Mouse (Mus musculus): ENCODE results near the gene Srgap1. TPM values are rescaled to one million over a fixed set of nuclear protein-coding genes. Genes with fewer than 3 reads are reported as not detected.
"Not testable (repeated sequence)": the region's sequence is repeated elsewhere in the genome, so short reads cannot be mapped to it uniquely, and the experiment has no call there.

The Srgap1 gene
- polyA plus RNA-seq, 1 experiment from 2014 or later, result 3.7 TPM

- Histone ChIP-seq H3K9me3 (ENCODE audit: control insufficient read depth, low read length) (no peaks in the 10 kb centered on the region), H3K4me3 (ENCODE audit: low read length) (no peak overlapping the region)
Measured at GRCm38 (mm10) chr10:121775990-121776389, 271.1 kb downstream of the Srgap1 start.

GRCm38 (mm10) chr10:121773813-121774212 lies 273.3 kb downstream of the Srgap1 start:
- 73% methylated on average over 4 of the region's 4 CpGs for WGBS
- Histone ChIP-seq H3K36me3 (ENCODE audit: control insufficient read depth, insufficient read depth, low read length) (no peaks in the 10 kb centered on the region), H3K4me1 (ENCODE audit: control insufficient read depth, insufficient read depth, low read length) (no peaks in the 10 kb centered on the region), H3K4me2 (ENCODE audit: low read depth, low read length) (no peak overlapping the region), H3K27ac (ENCODE audit: low read length) (no peak overlapping the region), H3K9ac (ENCODE audit: low read depth, low read length) (no peak overlapping the region), H3K4me3 (ENCODE audit: low read length) (no peak overlapping the region), H3K27me3 (replicated peaks; ENCODE audit: control insufficient read depth, insufficient read depth, low read length) (no peaks in the 10 kb centered on the region), H3K9me3 (ENCODE audit: control insufficient read depth, low read length) (no peaks in the 10 kb centered on the region)
- no peak for ATAC-seq

More at GRCm38 (mm10) chr10:121775990-121776389, 271.1 kb downstream of the Srgap1 start:
- Histone ChIP-seq H3K36me3 (ENCODE audit: control insufficient read depth, insufficient read depth, low read length) (no peaks in the 10 kb centered on the region), H3K4me1 (ENCODE audit: control insufficient read depth, insufficient read depth, low read length) (no peaks in the 10 kb centered on the region), H3K27me3 (replicated peaks; ENCODE audit: control insufficient read depth, insufficient read depth, low read length) (no peaks in the 10 kb centered on the region), H3K4me2 (ENCODE audit: low read depth, low read length) (no peak overlapping the region), H3K27ac (ENCODE audit: low read length) (no peak overlapping the region), H3K9ac (ENCODE audit: low read depth, low read length) (no peak overlapping the region)
- 70% methylated on average over 3 of the region's 3 CpGs for WGBS
- no peak for ATAC-seq

- WGBS, result 53% methylated on average over 20 of the region's 20 CpGs
- Histone ChIP-seq H3K4me3 (ENCODE audit: low read length) (no peak overlapping the region), H3K9ac (ENCODE audit: low read depth, low read length) (no peak overlapping the region), H3K9me3 (ENCODE audit: control insufficient read depth, low read length) (no peaks in the 10 kb centered on the region), H3K4me1 (ENCODE audit: control insufficient read depth, insufficient read depth, low read length) (no peaks in the 10 kb centered on the region), H3K27ac (ENCODE audit: low read length) (no peak overlapping the region), H3K36me3 (ENCODE audit: control insufficient read depth, insufficient read depth, low read length) (no peaks in the 10 kb centered on the region), H3K27me3 (replicated peaks; ENCODE audit: control insufficient read depth, insufficient read depth, low read length) (no peaks in the 10 kb centered on the region), H3K4me2 (ENCODE audit: low read depth, low read length) (peak overlapping the region; percentile 37)
- ATAC-seq, result peak; percentile 66
Measured at GRCm38 (mm10) chr10:121770624-121771577, 276.2 kb downstream of the Srgap1 start.

GRCm38 (mm10) chr10:121769711-121770110 lies 277.4 kb downstream of the Srgap1 start:
- 90% methylated on average over 5 of the region's 5 CpGs for WGBS
- ATAC-seq, result no peak
- Histone ChIP-seq H3K27ac (ENCODE audit: low read length) (no peak overlapping the region), H3K4me2 (ENCODE audit: low read depth, low read length) (no peak overlapping the region), H3K27me3 (replicated peaks; ENCODE audit: control insufficient read depth, insufficient read depth, low read length) (no peaks in the 10 kb centered on the region), H3K4me3 (ENCODE audit: low read length) (no peak overlapping the region), H3K9me3 (ENCODE audit: control insufficient read depth, low read length) (no peaks in the 10 kb centered on the region), H3K9ac (ENCODE audit: low read depth, low read length) (no peak overlapping the region), H3K4me1 (ENCODE audit: control insufficient read depth, insufficient read depth, low read length) (no peaks in the 10 kb centered on the region), H3K36me3 (ENCODE audit: control insufficient read depth, insufficient read depth, low read length) (no peaks in the 10 kb centered on the region)

- not testable (repeated sequence) for H3K27ac ChIP-seq (ENCODE audit: low read length); H3K9me3 ChIP-seq (ENCODE audit: control insufficient read depth, low read length); H3K27me3 ChIP-seq (replicated peaks; ENCODE audit: control insufficient read depth, insufficient read depth, low read length); H3K9ac ChIP-seq (ENCODE audit: low read depth, low read length); H3K36me3 ChIP-seq (ENCODE audit: control insufficient read depth, insufficient read depth, low read length); H3K4me1 ChIP-seq (ENCODE audit: control insufficient read depth, insufficient read depth, low read length); H3K4me2 ChIP-seq (ENCODE audit: low read depth, low read length); ATAC-seq; H3K4me3 ChIP-seq (ENCODE audit: low read length)
- 78% methylated on average over 3 of the region's 3 CpGs for WGBS
Measured at GRCm38 (mm10) chr10:121767295-121767694, 279.8 kb downstream of the Srgap1 start.

- 75% methylated on average over 10 of the region's 10 CpGs for WGBS
- ATAC-seq, result no peak
Measured at GRCm38 (mm10) chr10:121765174-121766057, 281.7 kb downstream of the Srgap1 start.

GRCm38 (mm10) chr10:121764469-121765173 lies 282.5 kb downstream of the Srgap1 start:
- no peaks in the 10 kb centered on the region for H3K4me1 ChIP-seq (ENCODE audit: control insufficient read depth, insufficient read depth, low read length)
- H3K27ac ChIP-seq (ENCODE audit: low read length), result no peak overlapping the region
- H3K4me3 ChIP-seq (ENCODE audit: low read length), result no peak overlapping the region
- H3K9me3 ChIP-seq (ENCODE audit: control insufficient read depth, low read length), result no peaks in the 10 kb centered on the region
- H3K4me2 ChIP-seq (ENCODE audit: low read depth, low read length), result no peak overlapping the region
- no peak overlapping the region for H3K9ac ChIP-seq (ENCODE audit: low read depth, low read length)
- no peak for ATAC-seq
- no peaks in the 10 kb centered on the region for H3K27me3 ChIP-seq (replicated peaks; ENCODE audit: control insufficient read depth, insufficient read depth, low read length)
- no peaks in the 10 kb centered on the region for H3K36me3 ChIP-seq (ENCODE audit: control insufficient read depth, insufficient read depth, low read length)
- WGBS, result 85% methylated on average over 13 of the region's 13 CpGs

More at GRCm38 (mm10) chr10:121765174-121766057, 281.7 kb downstream of the Srgap1 start:
- Histone ChIP-seq H3K4me1 (ENCODE audit: control insufficient read depth, insufficient read depth, low read length) (no peaks in the 10 kb centered on the region), H3K4me3 (ENCODE audit: low read length) (no peak overlapping the region), H3K27ac (ENCODE audit: low read length) (no peak overlapping the region), H3K9ac (ENCODE audit: low read depth, low read length) (no peak overlapping the region), H3K27me3 (replicated peaks; ENCODE audit: control insufficient read depth, insufficient read depth, low read length) (no peaks in the 10 kb centered on the region), H3K4me2 (ENCODE audit: low read depth, low read length) (no peak overlapping the region), H3K36me3 (ENCODE audit: control insufficient read depth, insufficient read depth, low read length) (no peaks in the 10 kb centered on the region), H3K9me3 (ENCODE audit: control insufficient read depth, low read length) (no peaks in the 10 kb centered on the region)

GRCm38 (mm10) chr10:121763191-121763590 lies 283.9 kb downstream of the Srgap1 start:
- no peak overlapping the region for H3K27ac ChIP-seq (ENCODE audit: low read length)
- H3K9ac ChIP-seq (ENCODE audit: low read depth, low read length), result no peak overlapping the region
- no peaks in the 10 kb centered on the region for H3K9me3 ChIP-seq (ENCODE audit: control insufficient read depth, low read length)
- H3K4me1 ChIP-seq (ENCODE audit: control insufficient read depth, insufficient read depth, low read length), result no peaks in the 10 kb centered on the region
- 82% methylated on average over 9 of the region's 13 CpGs for WGBS
- ATAC-seq, result no peak
- H3K4me2 ChIP-seq (ENCODE audit: low read depth, low read length), result no peak overlapping the region
- no peaks in the 10 kb centered on the region for H3K27me3 ChIP-seq (replicated peaks; ENCODE audit: control insufficient read depth, insufficient read depth, low read length)
- no peaks in the 10 kb centered on the region for H3K36me3 ChIP-seq (ENCODE audit: control insufficient read depth, insufficient read depth, low read length)
- no peak overlapping the region for H3K4me3 ChIP-seq (ENCODE audit: low read length)

GRCm38 (mm10) chr10:121762141-121762540 lies 285.0 kb downstream of the Srgap1 start:
- no peak overlapping the region for H3K27ac ChIP-seq (ENCODE audit: low read length)
- H3K36me3 ChIP-seq (ENCODE audit: control insufficient read depth, insufficient read depth, low read length), result no peaks in the 10 kb centered on the region
- 80% methylated on average over 9 of the region's 9 CpGs for WGBS

More at GRCm38 (mm10) chr10:121762141-121762540, 285.0 kb downstream of the Srgap1 start:
- Histone ChIP-seq H3K9ac (ENCODE audit: low read depth, low read length) (no peak overlapping the region), H3K4me1 (ENCODE audit: control insufficient read depth, insufficient read depth, low read length) (no peaks in the 10 kb centered on the region), H3K4me2 (ENCODE audit: low read depth, low read length) (no peak overlapping the region), H3K9me3 (ENCODE audit: control insufficient read depth, low read length) (no peaks in the 10 kb centered on the region), H3K4me3 (ENCODE audit: low read length) (no peak overlapping the region), H3K27me3 (replicated peaks; ENCODE audit: control insufficient read depth, insufficient read depth, low read length) (no peaks in the 10 kb centered on the region)
- ATAC-seq, result no peak

All from intestine, embryonic 16.5 days (tissue).